8 mouse cellular contexts compared by ENCODE assay signal in the genomic region with DNA sequence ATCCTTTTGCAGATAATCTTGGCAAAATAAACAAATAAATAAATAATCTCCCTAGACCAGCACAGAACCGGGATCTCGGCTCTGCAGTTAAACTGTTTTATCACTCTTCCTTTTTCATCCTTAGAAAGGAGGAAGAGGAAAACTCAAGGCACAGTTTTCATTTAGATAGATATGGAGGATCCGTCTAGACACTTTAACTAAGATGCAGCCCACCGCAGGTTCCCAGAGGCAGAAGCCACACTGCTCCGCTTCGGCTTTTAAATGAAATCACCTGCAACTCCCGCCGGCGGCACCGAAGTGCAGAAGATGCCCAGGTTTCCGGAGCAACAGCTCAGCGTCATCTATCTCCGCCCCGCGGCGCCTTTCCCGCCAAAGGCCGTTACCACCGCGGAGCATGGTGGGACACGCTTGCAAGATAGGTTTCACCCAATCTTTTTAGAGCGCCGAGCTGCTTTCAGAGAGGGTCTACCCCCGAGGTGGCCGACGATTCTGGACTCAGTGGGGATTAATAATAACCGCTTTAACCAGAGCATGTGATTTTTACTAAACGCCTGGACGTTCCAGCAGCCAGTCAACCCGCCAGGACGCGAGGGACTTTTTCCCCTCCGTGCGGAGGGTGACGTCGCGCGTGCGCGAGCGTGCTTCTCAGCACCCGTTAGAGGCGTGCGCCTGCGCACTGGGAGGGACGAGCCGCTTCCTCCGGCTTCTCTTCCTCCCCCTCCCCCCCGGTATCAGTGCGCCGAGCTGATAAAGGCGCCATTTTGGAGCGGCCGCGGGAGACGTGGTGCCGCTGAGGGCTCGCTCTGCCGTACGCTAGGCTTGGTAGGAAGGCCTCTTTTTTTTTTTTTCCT. TPM values are rescaled to one million over a fixed set of nuclear protein-coding genes. Genes with fewer than 3 reads are reported as not detected.
A peak's percentile ranks its signal among the peaks of the same experiment; 100 is the strongest.
DNase-seq lines count a peak whose midpoint lies in the region; ATAC-seq lines count a peak whose summit lies in the region.

TSS of gene Srsf1 (plus strand) at position 430 of the 851 bp plus-strand sequence.

- peak within 1 kb of the TSS; percentile 100 for H3K27ac ChIP-seq in heart, embryonic 10.5 days
- H3K27ac ChIP-seq in kidney, embryonic 15.5 days = peak within 1 kb of the TSS; percentile 100

- peak within 1 kb of the TSS; percentile 63 for H3K4me2 ChIP-seq in kidney, embryonic 15.5 days

- ATAC-seq in erythroblast, adult 5-6 weeks (replicated peaks; ENCODE audit: low FRiP score, poor library complexity, severe bottlenecking) = peak; percentile 82
- peak; percentile 94 for ATAC-seq in kidney, embryonic 15.5 days (replicated peaks; ENCODE audit: low FRiP score)
- peak; percentile 93 for ATAC-seq in monocyte, adult 5-6 weeks (replicated peaks; ENCODE audit: insufficient number of reproducible peaks, low FRiP score, low TSS enrichment, poor library complexity, severe bottlenecking)

- peak within 1 kb of the TSS; percentile 98 for H3K4me3 ChIP-seq in heart, embryonic 10.5 days
- H3K4me3 ChIP-seq in kidney, embryonic 15.5 days (replicated peaks) = peak within 1 kb of the TSS; percentile 99

- DNase-seq in B cell, adult 2 months = peak; percentile 97 to 98
- peak; percentile 99 for DNase-seq in brain, adult 2 months (ENCODE audit: low read depth, low spot score)
- peak; percentile 99 for DNase-seq in heart, embryonic 10.5 days (ENCODE audit: low spot score)
- DNase-seq in liver = peak; percentile 99
- peak; percentile 98 to 100 for DNase-seq in spleen, postnatal 4 days (ENCODE audit: low spot score in 2 of 2)

- under 1% methylated on average over 60 of the region's 60 CpGs for WGBS in heart, embryonic 10.5 days
- under 1% methylated on average over 59 of the region's 60 CpGs for WGBS in kidney, embryonic 15.5 days

- peaks cover 16% of the 10 kb centered on the region for H3K4me1 ChIP-seq in heart, embryonic 10.5 days
- H3K4me1 ChIP-seq in kidney, embryonic 15.5 days = peaks cover 31% of the 10 kb centered on the region

- peak within 1 kb of the TSS; percentile 100 for H3K9ac ChIP-seq in kidney, embryonic 15.5 days

- no peaks in the 10 kb centered on the region for H3K27me3 ChIP-seq in heart, embryonic 10.5 days (ENCODE audit: insufficient read depth, poor library complexity, severe bottlenecking)
- H3K27me3 ChIP-seq in kidney, embryonic 15.5 days = no peaks in the 10 kb centered on the region

- peaks cover 44% of the 10 kb centered on the region for H3K36me3 ChIP-seq in heart, embryonic 10.5 days
- H3K36me3 ChIP-seq in kidney, embryonic 15.5 days = peaks cover 24% of the 10 kb centered on the region

- no peaks in the 10 kb centered on the region for H3K9me3 ChIP-seq in heart, embryonic 10.5 days
- H3K9me3 ChIP-seq in kidney, embryonic 15.5 days (replicated peaks) = 0 out of 2 replicates have a peak, but pooled peaks cover 3% of the 10 kb centered on the region

RNA-seq across cellular contexts. Expression of gene Srsf1, which starts in this region (rescaled TPM):
- 216 and 317 TPM in 2 replicates for total RNA-seq in erythroblast, adult 5-6 weeks (2015; ENCODE audit: low replicate concordance)
- 505 and 650 TPM in 2 replicates for total RNA-seq in erythroblast, adult 5-6 weeks (2017; ENCODE audit: low replicate concordance)
- polyA plus RNA-seq in heart, embryonic 10.5 days (2016; fragmentation: Nextera tagmentation; extraction: Ambion mirVana) = 199 and 306 TPM in 2 replicates
- 320 and 328 TPM in 2 replicates for polyA plus RNA-seq in kidney, embryonic 15.5 days (2015; fragmentation: Nextera tagmentation; extraction: Ambion mirVana)
- total RNA-seq in monocyte, adult 5-6 weeks (2017) = 220 to 406 TPM (median 277 TPM) in 3 replicates

Comparison
In these comparisons a context has a peak if more than half of its experiments do, and no peak if none do; other contexts are left out.
1. Peak in every context shown above with its lines: DNase-seq, ATAC-seq, H3K4me3 ChIP-seq and H3K27ac ChIP-seq.